Mouse (Mus musculus): ENCODE data around the gene Hnmt. TPM values are rescaled to one million over a fixed set of nuclear protein-coding genes. Genes with fewer than 3 reads are reported as not detected.
"Not testable (repeated sequence)": the region's sequence is repeated elsewhere in the genome, so short reads cannot be mapped to it uniquely, and the experiment has no call there.

Gene Hnmt
- polyA plus RNA-seq, 1 experiment from 2014 or later: 1.1 TPM

DNA sequence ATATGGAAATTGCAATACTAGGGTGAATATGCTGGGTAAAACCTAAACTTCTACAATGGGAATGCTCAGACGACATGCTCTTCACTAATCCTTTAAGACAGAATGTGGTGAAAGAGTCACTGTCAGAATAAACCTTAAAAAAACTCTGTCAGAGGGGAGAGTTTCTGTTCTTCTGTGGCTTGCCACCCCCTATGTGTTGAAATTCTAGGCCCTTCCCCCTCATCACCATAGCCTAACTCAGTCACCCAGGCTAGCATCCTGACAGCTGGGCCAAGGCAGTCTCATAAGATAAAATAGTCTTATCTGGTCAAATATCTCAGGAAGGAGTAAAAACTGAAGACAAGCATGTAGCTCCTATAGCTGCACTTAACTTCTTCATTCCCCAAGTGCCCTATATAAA lies 66.3 kb downstream of the Hnmt start:
- 68% methylated on average over 1 of the region's 1 CpGs for WGBS

GRCm38 (mm10) chr2:23960659-23961274 lies 88.4 kb downstream of the Hnmt start:
- not testable (repeated sequence) for H3K9me3 ChIP-seq (ENCODE audit: control insufficient read depth, low read length); H3K36me3 ChIP-seq (ENCODE audit: control insufficient read depth, insufficient read depth, low read length); H3K4me2 ChIP-seq (ENCODE audit: low read depth, low read length, severe bottlenecking); DNase-seq (ENCODE audit: low spot score); H3K27ac ChIP-seq (ENCODE audit: low read depth, low read length); H3K4me1 ChIP-seq (replicated peaks; ENCODE audit: control insufficient read depth, insufficient read depth, low read length); H3K27me3 ChIP-seq (ENCODE audit: control insufficient read depth, insufficient read depth, low read length); ATAC-seq (replicated peaks; ENCODE audit: low FRiP score); H3K4me3 ChIP-seq (ENCODE audit: low read depth, low read length); H3K9ac ChIP-seq (ENCODE audit: low read length)
- WGBS: 96% methylated on average over 15 of the region's 15 CpGs

More for the DNA sequence above, 66.3 kb downstream of the Hnmt start:
- ATAC-seq (replicated peaks; ENCODE audit: low FRiP score) (no peak), DNase-seq (ENCODE audit: low spot score) (no peak)
- Histone ChIP-seq H3K9me3 (ENCODE audit: control insufficient read depth, low read length) (no peaks in the 10 kb centered on the region), H3K36me3 (ENCODE audit: control insufficient read depth, insufficient read depth, low read length) (no peaks in the 10 kb centered on the region), H3K27ac (ENCODE audit: low read depth, low read length) (no peak overlapping the region), H3K4me2 (ENCODE audit: low read depth, low read length, severe bottlenecking) (no peak overlapping the region), H3K27me3 (ENCODE audit: control insufficient read depth, insufficient read depth, low read length) (no peaks in the 10 kb centered on the region), H3K4me1 (replicated peaks; ENCODE audit: control insufficient read depth, insufficient read depth, low read length) (no peaks in the 10 kb centered on the region), H3K9ac (ENCODE audit: low read length) (no peak overlapping the region), H3K4me3 (ENCODE audit: low read depth, low read length) (no peak overlapping the region)

Other genes with a start within 250 kb of the Hnmt start
- gene Tbpl2, start 47.2 kb upstream of the Hnmt start, polyA plus RNA-seq (2014; fragmentation: Nextera tagmentation; extraction: Ambion mirVana): not detected in 2 replicates
- not detected in 2 replicates for gene Il1f8, start 103.8 kb upstream of the Hnmt start, polyA plus RNA-seq (2014; fragmentation: Nextera tagmentation; extraction: Ambion mirVana)
- gene Il1f9, start 137.1 kb upstream of the Hnmt start, polyA plus RNA-seq (2014; fragmentation: Nextera tagmentation; extraction: Ambion mirVana): not detected in 2 replicates
- not detected in 2 replicates for gene Il1f6, start 166.0 kb upstream of the Hnmt start, polyA plus RNA-seq (2014; fragmentation: Nextera tagmentation; extraction: Ambion mirVana)
- not detected in 2 replicates for gene Il1f5, start 227.6 kb upstream of the Hnmt start, polyA plus RNA-seq (2014; fragmentation: Nextera tagmentation; extraction: Ambion mirVana)
- not detected in 2 replicates for gene Il1f10, start 241.8 kb upstream of the Hnmt start, polyA plus RNA-seq (2014; fragmentation: Nextera tagmentation; extraction: Ambion mirVana)

All from forebrain, embryonic 11.5 days (tissue).